Mouse (Mus musculus): Measurements from ENCODE around the gene Gal3st2b. TPM values are rescaled to one million over a fixed set of nuclear protein-coding genes. Genes with fewer than 3 reads are reported as not detected.
"Not testable (repeated sequence)": the region's sequence is repeated elsewhere in the genome, so short reads cannot be mapped to it uniquely, and the experiment has no call there.

The Gal3st2b gene
- not detected in 2 replicates for polyA plus RNA-seq (2016; fragmentation: Nextera tagmentation; extraction: Ambion mirVana)

DNA sequence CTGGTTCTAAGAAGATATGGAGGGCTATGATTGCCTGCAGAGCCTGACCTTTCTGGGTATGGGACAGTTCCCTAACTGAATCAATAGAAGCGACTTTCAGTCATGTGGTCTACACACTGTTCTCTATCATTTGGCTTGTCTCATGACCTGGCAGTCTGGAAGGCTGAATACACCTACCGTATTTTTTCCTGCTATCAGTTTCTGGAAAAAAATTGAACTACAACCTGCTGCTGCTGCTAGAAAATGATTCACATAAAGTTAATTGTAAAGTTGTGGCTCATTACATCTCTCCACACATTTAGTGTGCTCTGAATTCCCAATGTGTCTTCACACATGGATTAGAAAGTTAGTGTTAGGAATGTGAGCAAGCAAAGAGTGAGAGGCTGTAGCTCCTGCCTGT, at the start of gene Gal3st2b:
Gene Gal3st2b, plus strand, starts transcription at position 301 of the 400 bp plus-strand sequence.
- H3K36me3 ChIP-seq; H3K27me3 ChIP-seq (ENCODE audit: low read depth, poor library complexity, severe bottlenecking); H3K9me3 ChIP-seq (replicated peaks); H3K4me3 ChIP-seq; DNase-seq (ENCODE audit: low spot score); H3K27ac ChIP-seq (replicated peaks); H3K4me1 ChIP-seq: not testable (repeated sequence)
- 87% methylated on average over 2 of the region's 2 CpGs for WGBS

DNA sequence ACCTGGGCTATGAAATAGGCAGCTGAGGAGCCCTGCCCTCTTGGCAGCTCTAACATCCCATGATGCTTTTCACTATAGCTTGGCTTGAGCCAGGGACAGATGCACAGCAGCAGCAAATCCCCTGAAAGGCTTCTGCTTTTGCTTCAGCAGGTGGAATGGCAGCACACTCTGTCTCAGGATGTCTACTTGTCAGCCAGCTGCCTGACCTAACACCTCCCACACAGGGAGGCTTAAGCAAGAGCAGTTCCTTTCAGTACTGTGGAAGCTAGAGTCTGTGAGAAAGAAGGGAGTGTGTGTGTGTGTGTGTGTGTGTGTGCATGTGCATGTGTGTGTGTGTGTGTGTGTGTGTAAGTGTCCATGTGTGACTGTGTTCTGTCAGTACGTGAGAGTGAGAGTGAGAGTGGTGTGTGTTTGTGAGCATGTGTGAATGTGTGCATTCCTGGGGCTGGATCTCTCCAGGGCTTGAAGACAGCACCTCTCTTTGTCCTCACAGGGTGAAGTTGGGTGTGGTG, 46.5 kb upstream of the Gal3st2b start:
- not testable (repeated sequence) for H3K36me3 ChIP-seq; H3K9me3 ChIP-seq (replicated peaks); DNase-seq (ENCODE audit: low spot score); H3K27ac ChIP-seq (replicated peaks); H3K4me3 ChIP-seq; H3K27me3 ChIP-seq (ENCODE audit: low read depth, poor library complexity, severe bottlenecking); H3K4me1 ChIP-seq
- 70% methylated on average over 1 of the region's 1 CpGs for WGBS

DNA sequence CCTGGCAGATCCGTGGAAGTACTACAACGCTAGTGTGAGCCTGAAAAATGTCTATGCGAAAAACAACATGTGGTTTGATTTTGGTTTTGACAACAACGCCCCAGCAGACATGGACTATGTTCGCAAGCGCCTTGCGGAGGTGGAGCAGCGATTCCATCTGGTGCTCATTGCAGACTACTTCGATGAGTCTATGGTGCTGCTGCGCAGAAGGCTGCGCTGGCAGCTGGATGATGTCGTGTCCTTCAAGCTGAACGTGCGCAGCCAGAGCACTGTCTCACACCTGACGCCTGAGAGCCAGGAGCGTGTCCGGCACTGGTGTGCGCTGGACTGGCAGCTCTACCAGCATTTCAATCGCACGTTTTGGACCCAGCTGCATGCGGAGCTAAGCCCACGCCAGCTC, 43.7 kb upstream of the Gal3st2b start:
- H3K9me3 ChIP-seq (replicated peaks); H3K27ac ChIP-seq (replicated peaks); H3K4me1 ChIP-seq; DNase-seq (ENCODE audit: low spot score); H3K27me3 ChIP-seq (ENCODE audit: low read depth, poor library complexity, severe bottlenecking); H3K36me3 ChIP-seq; H3K4me3 ChIP-seq: not testable (repeated sequence)
- WGBS = 91% methylated on average over 17 of the region's 22 CpGs

DNA sequence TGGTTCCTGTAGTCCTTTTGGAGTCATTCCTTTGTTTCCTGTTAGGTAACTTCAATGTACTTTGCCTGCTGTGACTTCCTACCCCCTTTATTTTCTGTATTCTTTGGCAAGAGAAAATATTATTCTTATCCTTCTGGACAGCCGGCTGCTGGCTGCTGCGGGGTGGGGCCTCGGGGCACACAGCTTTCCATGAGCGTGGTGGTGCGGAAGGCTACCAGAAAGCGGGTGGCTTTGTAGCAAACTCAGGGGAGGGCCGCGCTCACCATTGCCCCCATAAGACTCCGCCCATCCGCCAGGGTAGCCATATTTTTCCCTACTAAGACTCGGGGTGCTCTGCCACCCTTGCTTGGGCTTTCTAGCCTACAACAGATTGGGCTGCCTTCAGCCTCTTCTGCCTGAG, 36.3 kb upstream of the Gal3st2b start:
- no CpG with 5 or more reads among the region's 11 CpGs for WGBS

DNA sequence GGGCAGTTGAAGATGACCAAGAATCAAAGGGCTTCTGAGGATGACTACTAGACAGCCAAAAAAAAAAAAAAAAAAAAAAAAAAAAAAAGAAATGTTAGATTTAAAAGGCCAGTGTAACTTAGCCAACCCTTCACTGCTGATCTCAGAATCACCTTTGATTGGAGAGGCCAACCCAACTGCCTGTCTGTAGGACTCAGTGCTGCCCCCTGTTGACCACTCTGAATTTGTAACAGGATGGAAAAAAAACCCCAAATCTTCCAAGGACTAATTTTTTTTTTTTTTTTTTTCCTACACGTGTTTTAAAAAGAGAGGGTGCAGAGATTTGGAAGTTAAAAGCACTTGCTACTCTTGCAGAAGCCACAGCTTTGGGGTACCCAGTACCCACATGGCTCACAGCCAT, 27.2 kb upstream of the Gal3st2b start:
- not testable (repeated sequence) for DNase-seq (ENCODE audit: low spot score); H3K4me1 ChIP-seq; H3K27me3 ChIP-seq (ENCODE audit: low read depth, poor library complexity, severe bottlenecking); H3K4me3 ChIP-seq; H3K9me3 ChIP-seq (replicated peaks); H3K27ac ChIP-seq (replicated peaks); H3K36me3 ChIP-seq
- WGBS = 62% methylated on average over 1 of the region's 1 CpGs

More for the DNA sequence above, 36.3 kb upstream of the Gal3st2b start:
- not testable (repeated sequence) for H3K4me1 ChIP-seq; H3K27ac ChIP-seq (replicated peaks); H3K9me3 ChIP-seq (replicated peaks); H3K27me3 ChIP-seq (ENCODE audit: low read depth, poor library complexity, severe bottlenecking); DNase-seq (ENCODE audit: low spot score); H3K4me3 ChIP-seq; H3K36me3 ChIP-seq

DNA sequence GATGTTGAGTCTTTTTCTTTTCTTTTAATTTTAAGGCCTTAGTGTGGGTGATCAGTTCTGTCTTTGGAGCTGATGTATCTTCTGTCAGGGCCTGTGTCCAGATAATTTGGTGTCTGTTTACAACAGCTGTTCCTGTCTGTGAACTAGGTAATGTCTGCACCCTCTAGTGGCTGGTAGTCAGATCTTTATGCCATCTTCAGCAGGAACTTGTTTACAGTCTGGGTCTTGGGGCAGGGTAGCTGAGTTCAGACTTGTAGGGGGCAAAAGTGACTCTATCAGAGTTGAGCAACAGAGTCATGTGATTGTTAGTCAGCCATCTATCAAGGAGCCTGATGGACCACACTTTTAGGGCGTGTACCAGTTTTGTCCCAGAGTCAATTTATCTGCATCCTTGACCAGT, 20.7 kb upstream of the Gal3st2b start:
- H3K27me3 ChIP-seq (ENCODE audit: low read depth, poor library complexity, severe bottlenecking); H3K27ac ChIP-seq (replicated peaks); H3K36me3 ChIP-seq; H3K4me3 ChIP-seq; H3K9me3 ChIP-seq (replicated peaks); DNase-seq (ENCODE audit: low spot score); H3K4me1 ChIP-seq: not testable (repeated sequence)
- no CpG with 5 or more reads among the region's 1 CpGs for WGBS

DNA sequence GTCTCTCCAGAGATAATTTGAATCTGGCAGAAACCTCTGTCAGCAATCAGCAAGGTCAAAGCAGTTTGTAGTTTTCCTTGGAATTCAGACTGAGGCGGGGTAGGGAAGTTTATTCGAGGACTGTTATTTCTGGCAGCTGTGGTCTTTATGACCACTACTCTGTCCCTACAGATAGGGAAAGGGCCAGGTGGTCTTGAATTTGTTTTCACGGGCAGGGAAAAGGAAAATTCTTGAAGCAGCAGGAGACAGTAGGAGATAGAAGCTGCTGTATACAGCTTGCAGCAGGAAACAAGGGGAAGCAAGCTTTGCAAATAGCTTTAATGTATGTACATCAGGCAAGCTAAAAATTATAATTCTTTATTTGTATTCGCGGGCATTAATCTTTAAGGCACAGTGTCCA, 16.8 kb upstream of the Gal3st2b start:
- 82% methylated on average over 5 of the region's 5 CpGs for WGBS
- not testable (repeated sequence) for DNase-seq (ENCODE audit: low spot score); H3K4me1 ChIP-seq; H3K9me3 ChIP-seq (replicated peaks); H3K27ac ChIP-seq (replicated peaks); H3K27me3 ChIP-seq (ENCODE audit: low read depth, poor library complexity, severe bottlenecking); H3K36me3 ChIP-seq; H3K4me3 ChIP-seq

DNA sequence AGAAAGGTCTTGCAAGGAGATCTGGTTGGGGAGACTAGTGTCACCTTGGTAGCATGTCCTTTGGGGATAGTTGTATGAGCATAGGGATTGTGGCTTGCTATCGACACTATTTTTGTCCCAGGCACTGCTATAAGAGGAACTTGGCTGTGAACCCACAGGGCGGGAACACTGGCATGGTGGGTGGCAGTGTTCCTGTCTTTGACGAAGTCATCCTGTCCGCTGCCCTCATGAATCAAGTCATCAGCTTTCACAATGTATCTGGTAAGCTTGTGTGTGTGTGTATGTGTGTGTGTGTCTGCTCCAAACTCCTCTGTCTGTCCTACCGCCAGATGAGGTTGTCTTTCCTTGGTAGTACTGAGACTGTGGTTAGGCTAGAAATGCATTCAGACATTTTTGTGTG, 11.4 kb upstream of the Gal3st2b start:
- not testable (repeated sequence) for H3K4me3 ChIP-seq; H3K9me3 ChIP-seq (replicated peaks); H3K27ac ChIP-seq (replicated peaks); H3K36me3 ChIP-seq; DNase-seq (ENCODE audit: low spot score); H3K27me3 ChIP-seq (ENCODE audit: low read depth, poor library complexity, severe bottlenecking); H3K4me1 ChIP-seq
- WGBS = 95% methylated on average over 4 of the region's 5 CpGs

DNA sequence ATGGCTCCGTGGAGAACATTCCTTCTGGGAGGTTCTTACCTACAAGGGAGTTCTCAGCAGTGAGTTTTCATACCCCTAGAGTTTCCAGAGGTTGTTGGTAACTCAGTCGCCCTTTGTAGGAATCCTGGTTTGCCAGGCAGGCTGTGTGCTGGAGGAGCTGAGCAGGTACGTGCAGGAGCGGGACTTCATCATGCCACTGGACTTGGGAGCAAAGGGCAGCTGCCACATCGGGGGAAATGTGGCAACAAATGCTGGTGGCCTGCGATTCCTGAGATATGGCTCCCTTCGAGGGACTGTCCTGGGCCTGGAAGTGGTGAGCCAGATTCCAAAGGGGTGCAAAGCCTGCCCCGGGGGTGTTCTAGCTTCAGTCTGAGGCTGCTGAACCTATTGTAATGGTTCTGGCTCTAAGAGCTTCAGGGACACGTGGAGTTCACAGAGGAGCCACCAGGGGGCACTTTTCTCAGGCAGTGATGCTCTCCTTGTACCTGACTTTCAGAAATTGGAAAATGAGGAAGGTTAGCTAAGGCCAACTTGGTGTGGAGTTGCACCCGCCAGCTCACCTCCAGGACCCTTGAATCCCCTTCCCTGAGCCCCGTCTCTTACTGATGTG, 9.0 kb upstream of the Gal3st2b start:
- no CpG with 5 or more reads among the region's 11 CpGs for WGBS
- not testable (repeated sequence) for H3K36me3 ChIP-seq

DNA sequence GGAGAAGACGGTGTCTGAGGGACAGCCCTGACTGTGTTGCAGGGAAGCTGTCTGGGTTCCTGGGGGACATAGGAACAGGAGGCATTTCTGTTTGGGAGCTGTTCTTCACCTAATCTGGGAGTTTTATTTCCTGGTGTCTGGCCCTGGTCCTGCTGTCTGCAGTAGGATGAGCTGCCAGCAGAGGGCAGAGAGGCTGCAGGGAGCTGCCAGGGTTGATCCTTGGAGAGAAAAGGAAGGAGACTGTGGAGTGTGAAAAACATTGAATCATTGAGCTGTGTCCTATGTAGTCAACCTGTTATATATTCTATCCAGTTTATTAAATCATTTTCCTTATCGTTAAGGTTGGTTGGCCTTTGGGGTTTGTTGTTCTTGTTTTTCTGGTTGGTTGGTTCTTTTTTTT, 6.2 kb upstream of the Gal3st2b start:
- not testable (repeated sequence) for H3K27ac ChIP-seq (replicated peaks); H3K4me1 ChIP-seq; DNase-seq (ENCODE audit: low spot score); H3K36me3 ChIP-seq; H3K4me3 ChIP-seq; H3K9me3 ChIP-seq (replicated peaks); H3K27me3 ChIP-seq (ENCODE audit: low read depth, poor library complexity, severe bottlenecking)
- no CpG with 5 or more reads among the region's 2 CpGs for WGBS

More for the DNA sequence above, 9.0 kb upstream of the Gal3st2b start:
- H3K4me1 ChIP-seq; H3K27me3 ChIP-seq (ENCODE audit: low read depth, poor library complexity, severe bottlenecking); H3K27ac ChIP-seq (replicated peaks); DNase-seq (ENCODE audit: low spot score); H3K4me3 ChIP-seq; H3K9me3 ChIP-seq (replicated peaks): not testable (repeated sequence)

DNA sequence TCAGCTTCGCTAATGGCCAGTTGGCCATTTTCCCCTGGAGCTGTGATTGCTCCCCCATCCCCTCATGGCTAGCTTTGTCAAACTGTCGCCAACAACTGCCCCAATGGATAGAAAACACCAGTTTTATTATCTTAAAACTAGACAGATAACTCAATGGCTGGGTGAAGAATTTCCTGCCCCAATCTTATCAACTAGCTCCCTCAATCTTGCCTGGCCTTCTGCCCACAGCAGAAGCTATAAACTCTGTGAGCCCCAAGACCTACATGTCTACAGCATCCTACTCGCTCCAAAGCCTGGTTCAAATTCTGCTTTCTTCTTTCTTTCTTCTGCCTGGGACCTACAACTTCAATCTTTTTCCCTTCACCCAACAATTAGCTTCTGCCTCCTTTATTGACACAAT, 951 bp upstream of the Gal3st2b start:
- not testable (repeated sequence) for DNase-seq (ENCODE audit: low spot score); H3K27ac ChIP-seq (replicated peaks); H3K4me3 ChIP-seq; H3K27me3 ChIP-seq (ENCODE audit: low read depth, poor library complexity, severe bottlenecking); H3K36me3 ChIP-seq; H3K4me1 ChIP-seq; H3K9me3 ChIP-seq (replicated peaks)
- WGBS = 90% methylated on average over 3 of the region's 3 CpGs

DNA sequence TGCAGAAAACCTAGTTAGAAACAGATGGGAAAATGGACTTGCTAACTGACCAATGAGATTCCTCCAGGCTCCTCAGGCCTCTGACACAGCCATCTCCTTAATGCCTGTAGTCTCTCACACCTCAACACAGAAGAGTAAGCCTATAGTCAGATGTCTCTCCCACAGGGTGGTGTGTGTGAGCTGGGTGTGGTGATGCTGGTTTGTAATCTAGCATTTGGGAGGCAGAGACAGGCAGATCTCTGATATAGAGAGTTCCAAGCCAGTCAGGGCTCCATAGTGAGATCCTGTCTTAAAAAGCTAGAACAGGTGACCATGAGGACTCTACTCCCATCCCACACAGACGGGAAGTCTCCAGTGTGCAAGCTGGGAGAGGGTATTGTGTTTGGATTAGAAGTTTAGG, 664 bp downstream of the Gal3st2b start:
- not testable (repeated sequence) for H3K27ac ChIP-seq (replicated peaks); H3K36me3 ChIP-seq; H3K9me3 ChIP-seq (replicated peaks); H3K4me1 ChIP-seq; H3K27me3 ChIP-seq (ENCODE audit: low read depth, poor library complexity, severe bottlenecking); DNase-seq (ENCODE audit: low spot score); H3K4me3 ChIP-seq
- WGBS = 71% methylated on average over 1 of the region's 1 CpGs

DNA sequence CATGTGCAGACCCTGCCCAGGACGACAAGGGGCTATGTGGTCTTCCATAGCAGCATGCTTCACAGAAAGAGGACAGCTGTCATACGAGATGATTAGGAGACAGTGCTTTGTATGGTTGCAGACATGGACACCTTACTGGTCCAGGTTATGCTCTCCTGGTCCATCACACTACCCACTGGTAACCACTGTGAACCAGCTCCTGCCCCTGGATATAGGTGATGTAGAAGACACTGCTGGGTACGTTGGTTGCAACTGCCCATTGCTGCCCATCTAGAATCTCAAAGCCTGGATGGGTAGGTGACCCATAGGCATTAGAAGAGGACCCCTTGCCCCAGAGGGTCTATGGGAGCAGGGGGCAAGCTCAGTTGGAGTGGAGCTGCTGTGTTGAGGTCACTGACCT, 1.2 kb downstream of the Gal3st2b start:
- not testable (repeated sequence) for H3K36me3 ChIP-seq; DNase-seq (ENCODE audit: low spot score); H3K27ac ChIP-seq (replicated peaks); H3K9me3 ChIP-seq (replicated peaks); H3K27me3 ChIP-seq (ENCODE audit: low read depth, poor library complexity, severe bottlenecking); H3K4me3 ChIP-seq; H3K4me1 ChIP-seq
- WGBS = 88% methylated on average over 3 of the region's 3 CpGs

DNA sequence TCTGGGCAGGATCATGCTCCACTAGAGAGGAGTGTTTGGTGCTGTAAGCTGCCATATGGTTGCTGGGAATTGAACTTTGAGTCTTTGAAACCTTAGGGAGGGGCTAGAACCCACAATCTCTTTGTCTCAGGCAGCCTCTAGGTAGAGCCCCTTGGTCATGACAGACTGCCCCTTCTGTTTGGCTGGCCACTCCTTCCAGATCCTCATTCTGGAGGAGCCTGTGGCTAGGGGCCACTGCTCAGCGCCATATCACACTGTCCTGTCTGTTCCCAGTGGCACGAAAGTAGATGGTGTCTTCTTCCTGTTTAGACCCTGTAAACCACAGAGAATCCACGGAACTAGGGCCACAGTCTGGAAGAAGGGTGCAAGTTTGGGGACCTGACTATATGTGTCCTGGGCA, 4.5 kb downstream of the Gal3st2b start:
- H3K36me3 ChIP-seq; H3K4me3 ChIP-seq; H3K27ac ChIP-seq (replicated peaks); DNase-seq (ENCODE audit: low spot score); H3K4me1 ChIP-seq; H3K27me3 ChIP-seq (ENCODE audit: low read depth, poor library complexity, severe bottlenecking); H3K9me3 ChIP-seq (replicated peaks): not testable (repeated sequence)
- 92% methylated on average over 3 of the region's 3 CpGs for WGBS
